Mouse (Mus musculus): Measurements from ENCODE around the gene Gjc3.
"Not testable (repeated sequence)": the region's sequence is repeated elsewhere in the genome, so short reads cannot be mapped to it uniquely, and the experiment has no call there.

Gjc3 gene

GRCm38 (mm10) chr5:137962945-137963344, at the start of gene Gjc3:
TSS of gene Gjc3 (minus strand) at chr5:137963098.
- no peak for DNase-seq

- DNase-seq, result no peak
Observed at GRCm38 (mm10) chr5:138012382-138012781, 49.5 kb upstream of the Gjc3 start.

DNA sequence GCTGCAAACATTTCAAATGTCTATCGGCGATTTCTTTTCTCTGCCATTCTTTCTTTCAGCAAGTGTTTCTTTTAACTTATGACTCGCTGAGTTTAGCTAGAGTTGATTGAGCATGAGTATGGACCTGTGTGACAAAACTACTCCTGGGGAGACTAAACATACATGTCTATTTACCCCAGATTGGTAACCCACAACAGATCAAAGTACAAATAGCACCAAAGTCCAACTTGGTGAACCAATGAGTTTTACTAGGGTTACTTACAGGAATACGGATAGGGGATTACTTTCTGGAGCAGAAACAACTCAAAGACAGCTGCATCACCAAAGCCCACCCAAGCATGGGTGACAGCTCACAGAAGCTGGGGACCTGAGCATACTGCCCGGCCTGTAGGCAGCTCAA, 46.5 kb upstream of the Gjc3 start:
- no peak for DNase-seq

DNA sequence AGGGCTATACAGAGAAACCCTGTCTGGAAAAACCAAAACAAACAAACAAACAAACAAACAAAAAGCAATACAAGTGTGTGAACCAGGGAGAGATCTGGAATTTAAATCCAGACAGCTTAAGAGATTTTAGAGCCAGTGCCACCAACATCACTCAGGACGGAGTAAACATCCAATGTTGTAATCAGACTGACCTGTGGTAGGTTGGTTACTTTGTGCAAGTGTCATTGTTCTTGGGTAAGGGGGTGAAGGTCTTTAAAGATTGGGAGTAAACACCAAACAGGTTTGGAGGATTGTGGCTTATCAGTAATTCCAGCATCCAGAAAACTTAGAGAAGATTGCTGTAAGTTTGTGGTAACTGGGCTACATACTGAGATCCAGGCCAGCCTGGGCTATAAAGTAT, 23.5 kb upstream of the Gjc3 start:
- DNase-seq, result no peak

- DNase-seq, result no peak
Observed at GRCm38 (mm10) chr5:137981300-137981699, 18.4 kb upstream of the Gjc3 start, which contains the start of gene Azgp1. TSS of gene Azgp1 (plus strand) at chr5:137981520.

DNA sequence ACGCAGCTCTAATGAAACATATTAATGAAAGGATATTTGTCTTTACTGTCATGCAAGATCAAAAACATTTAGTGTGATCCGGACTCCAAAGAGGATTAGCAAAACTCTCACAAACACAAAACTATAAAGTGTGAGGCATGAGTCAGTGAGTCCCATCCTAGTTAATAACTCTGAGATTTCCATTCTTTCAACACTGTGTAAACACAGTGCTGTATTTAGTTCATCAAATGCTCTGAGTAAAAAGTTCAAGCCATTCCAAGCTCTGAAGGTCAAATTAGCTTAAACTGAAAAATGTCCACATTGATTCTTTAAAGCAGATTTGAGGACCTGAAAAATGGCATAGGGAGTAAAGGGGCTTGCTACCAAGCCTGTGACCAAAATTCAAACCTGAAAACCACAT, 16.2 kb upstream of the Gjc3 start:
- no peak for DNase-seq

GRCm38 (mm10) chr5:137977291-137977690, 14.4 kb upstream of the Gjc3 start:
- DNase-seq, result no peak

DNA sequence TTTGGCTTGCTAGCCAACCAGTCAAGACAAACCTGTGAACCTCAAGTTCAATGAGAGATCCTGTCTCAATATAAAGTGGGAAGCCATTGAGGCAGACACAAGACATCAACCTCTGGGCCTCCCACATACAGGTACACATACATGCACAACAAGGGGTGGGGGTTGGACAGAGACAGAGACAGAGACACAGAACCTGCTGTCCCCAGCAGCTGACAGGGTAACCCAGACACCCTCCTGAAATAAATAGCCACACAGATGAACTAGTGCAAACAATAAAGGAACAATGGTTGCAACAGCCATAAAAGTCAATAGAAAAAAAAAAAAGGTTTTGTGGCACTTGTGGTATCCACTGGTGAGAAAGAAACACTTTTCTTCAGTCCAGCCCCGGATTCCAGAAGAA, 12.5 kb upstream of the Gjc3 start:
- DNase-seq, result no peak

GRCm38 (mm10) chr5:137974724-137975123, 11.8 kb upstream of the Gjc3 start:
- DNase-seq, result no peak

GRCm38 (mm10) chr5:137973738-137974137, 10.8 kb upstream of the Gjc3 start:
- no peak for DNase-seq

GRCm38 (mm10) chr5:137973161-137973560, 10.3 kb upstream of the Gjc3 start:
- no peak for DNase-seq

DNA sequence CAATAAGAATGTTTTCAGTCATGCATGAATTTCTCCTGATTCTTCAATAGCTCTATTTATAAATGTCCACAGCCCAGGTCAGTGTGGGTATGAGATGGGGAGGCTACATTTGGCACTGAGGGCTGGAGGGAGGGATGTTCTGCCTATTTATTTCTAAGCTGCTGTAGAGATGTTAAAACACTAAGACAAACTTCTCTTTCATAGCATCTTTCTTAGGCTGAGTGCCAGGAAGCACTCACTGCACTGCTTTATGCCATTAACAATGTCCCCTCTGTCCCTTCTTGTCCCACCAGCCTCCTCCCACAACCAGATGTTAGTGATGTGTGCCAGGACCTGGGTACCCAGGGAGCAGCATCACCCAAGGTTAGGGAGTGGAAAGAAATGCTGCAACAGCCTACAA, 3.6 kb upstream of the Gjc3 start:
- no peak for DNase-seq

GRCm38 (mm10) chr5:137956404-137956803, 6.5 kb downstream of the Gjc3 start:
- DNase-seq, result no peak

DNA sequence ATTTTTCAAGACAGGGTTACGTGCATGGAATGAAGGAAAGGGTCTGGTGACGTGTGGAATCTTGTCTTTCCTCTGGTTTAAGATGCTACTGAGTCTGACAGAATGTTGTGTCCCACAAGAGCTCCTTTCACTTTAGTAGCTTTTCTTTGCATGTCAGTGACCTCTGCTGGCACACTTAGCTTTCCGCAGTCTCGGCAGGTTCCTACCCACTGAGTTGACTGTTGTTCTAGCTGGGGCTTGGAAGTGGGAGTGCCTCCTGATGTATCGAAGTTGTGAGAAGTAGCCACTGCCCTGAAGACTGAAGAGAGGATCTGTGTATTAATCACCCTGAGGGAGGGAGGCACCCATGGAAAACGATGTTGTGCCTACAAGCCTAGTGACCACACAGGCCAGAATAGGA, 11.7 kb downstream of the Gjc3 start:
- DNase-seq, result peak in 1 of 2 experiments; percentile 4

DNA sequence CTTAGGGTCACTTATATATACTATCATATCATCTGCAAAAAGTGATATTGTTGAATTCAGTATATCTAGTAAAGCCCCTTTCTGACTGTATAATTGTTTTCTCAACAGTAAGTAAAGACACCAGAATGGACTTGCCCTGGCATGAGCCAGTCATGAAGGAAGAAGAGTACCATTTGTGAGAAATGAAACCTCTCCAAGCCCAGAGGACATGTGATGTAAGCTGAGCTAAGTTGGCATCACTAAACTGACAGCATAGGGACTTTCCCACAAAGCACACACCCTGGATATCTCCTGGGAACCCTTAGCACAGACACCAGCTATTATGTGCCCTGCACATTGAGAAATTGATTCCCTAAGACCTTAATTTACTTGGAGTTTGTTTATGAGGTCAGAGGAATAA, 15.6 kb downstream of the Gjc3 start:
- no peak for DNase-seq

DNA sequence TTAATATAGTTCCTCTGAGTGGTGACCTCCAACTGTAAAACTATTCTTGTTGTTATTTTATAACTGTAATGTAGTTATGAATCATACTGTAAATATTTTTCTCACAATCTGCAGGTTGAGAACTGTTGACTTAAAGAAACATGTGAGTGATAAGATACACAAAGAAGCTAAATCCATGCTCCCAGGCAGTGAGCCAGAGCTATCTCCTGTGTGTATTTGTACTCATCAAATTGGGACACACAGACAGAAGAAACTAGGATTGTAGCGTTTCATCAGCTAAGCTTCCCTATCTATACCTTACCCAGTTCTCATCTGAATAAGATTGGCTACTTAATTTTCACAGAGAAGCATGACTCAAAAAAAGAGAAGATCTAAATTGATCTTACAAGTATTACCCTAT, 19.8 kb downstream of the Gjc3 start:
- DNase-seq, result no peak

DNA sequence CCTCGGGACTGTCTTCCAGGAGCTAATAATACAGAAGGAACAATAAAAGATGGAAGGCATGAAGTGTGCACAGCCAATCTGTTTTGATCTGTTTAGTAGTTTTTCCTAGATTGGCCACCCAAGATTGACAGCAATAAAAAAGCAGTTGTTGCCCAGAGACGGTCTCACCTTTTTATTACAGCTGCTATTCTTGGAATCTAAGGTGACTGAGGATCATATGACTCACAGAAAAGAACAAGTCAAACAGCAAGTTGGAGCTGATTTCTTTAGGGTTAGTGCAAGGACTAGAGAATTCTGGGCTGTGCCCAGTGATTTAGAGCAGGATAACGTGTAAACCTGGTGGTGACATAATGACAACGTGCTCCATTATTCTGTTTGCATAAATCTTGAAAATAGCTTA, 21.9 kb downstream of the Gjc3 start:
- DNase-seq, result no peak

GRCm38 (mm10) chr5:137937238-137937637, 25.7 kb downstream of the Gjc3 start:
- DNase-seq, result no peak

DNA sequence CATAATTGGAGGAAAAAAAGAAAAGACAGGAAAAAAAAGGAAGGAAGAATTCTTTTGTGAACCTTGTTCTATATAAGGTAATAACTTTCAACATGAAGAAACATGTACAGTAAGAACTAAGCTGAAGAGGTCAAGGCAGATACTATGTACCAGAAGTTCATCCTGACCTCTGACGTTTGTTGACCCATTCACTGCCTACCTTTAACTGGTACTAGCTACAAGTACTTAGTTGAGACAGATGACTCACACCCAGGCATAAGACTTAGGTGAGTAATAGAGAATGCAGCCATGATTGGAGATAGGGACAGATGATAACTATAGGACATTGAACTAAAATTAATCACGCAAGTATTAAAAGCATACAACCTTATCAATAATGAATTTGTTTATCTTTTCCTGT, 26.4 kb downstream of the Gjc3 start:
- no peak for DNase-seq

GRCm38 (mm10) chr5:137933934-137934333, 29.0 kb downstream of the Gjc3 start:
- DNase-seq, result not testable (repeated sequence)

DNA sequence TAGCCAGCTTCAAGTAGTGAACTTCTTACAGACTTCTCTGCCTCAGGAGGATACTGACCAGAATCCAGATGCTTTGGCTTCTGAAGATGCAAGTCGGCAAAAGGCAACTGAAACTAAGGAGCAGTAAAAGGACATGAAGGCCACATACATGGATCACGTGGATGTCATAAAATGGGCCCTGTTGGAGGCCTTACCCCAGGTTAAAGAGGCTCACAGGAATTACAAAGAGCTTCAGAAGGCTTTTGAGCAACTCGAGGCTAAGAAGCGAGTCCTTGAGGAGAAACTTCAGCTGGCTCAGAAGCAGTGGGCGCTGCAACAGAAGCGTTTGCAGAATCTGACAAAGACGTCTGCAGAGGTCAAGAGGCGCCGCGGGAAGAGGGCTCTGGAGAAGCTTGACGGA, 34.5 kb downstream of the Gjc3 start:
- no peak for DNase-seq

- DNase-seq, result no peak
Observed at GRCm38 (mm10) chr5:137922171-137922570, 40.7 kb downstream of the Gjc3 start.

GRCm38 (mm10) chr5:137921532-137921931, 41.4 kb downstream of the Gjc3 start, which contains the start of gene Cyp3a13:
TSS of gene Cyp3a13 (minus strand) at chr5:137921619.
- no peak for DNase-seq

GRCm38 (mm10) chr5:137915550-137915949, 47.3 kb downstream of the Gjc3 start:
- DNase-seq, result no peak

DNA sequence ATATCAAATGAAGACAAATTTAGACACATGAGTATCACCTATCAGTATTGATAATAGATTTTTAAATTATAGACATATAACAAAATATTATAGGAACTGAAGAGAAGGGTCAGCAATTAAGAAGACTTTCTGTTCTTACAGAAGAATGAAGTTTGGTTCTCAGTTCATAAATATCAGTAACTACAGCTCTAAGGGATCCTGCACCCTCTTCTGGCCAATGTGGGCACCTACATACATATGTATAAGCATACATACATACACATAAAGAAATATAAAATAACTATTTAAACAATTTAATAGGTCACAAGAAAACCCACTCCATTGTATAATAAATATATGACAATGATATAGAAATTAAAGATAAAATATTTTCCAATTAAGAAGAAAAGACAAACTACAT, 48.4 kb downstream of the Gjc3 start:
- DNase-seq, result no peak
